Mouse (Mus musculus) liver, embryonic 14.5 days (tissue): Measurements from ENCODE around the gene Slc9a5. TPM values are rescaled to one million over a fixed set of nuclear protein-coding genes. Genes with fewer than 3 reads are reported as not detected.

Source experiments
- ATAC-seq: fragments of 200-750 bp; cut with Nextera tagmentation; 2 replicates; pipeline ENCODE4 v1.8.0; 2017; ENCODE audit warnings: moderate number of reproducible peaks, mild to moderate bottlenecking, moderate library complexity; ENCODE audit not compliant: insufficient read depth
- DNase-seq, 3 experiments: peaks; one replicate each; pipeline ENCODE4 v3.0.0-alpha.2; 2012 to 2013; ENCODE audit warnings: low read depth in 3 of 3, low spot score in 3 of 3
- H3K27ac ChIP-seq: fragments of 300-500 bp; sonication (generic); 2 replicates; pipeline ENCODE4 v1.5.1; 2014; ENCODE audit warnings: moderate library complexity, mild to moderate bottlenecking, control low read depth, inconsistent platforms
- H3K27me3 ChIP-seq: fragments of 300-500 bp; sonication (generic); 2 replicates; pipeline ENCODE4 v1.6.1; 2014; ENCODE audit warnings: mild to moderate bottlenecking, low read length, moderate library complexity; ENCODE audit not compliant: control insufficient read depth, insufficient read depth
- H3K36me3 ChIP-seq: fragments of 300-500 bp; sonication (generic); replicated peaks from 2 replicates; pipeline ENCODE4 v1.6.1; 2014; ENCODE audit warnings: low read depth; ENCODE audit not compliant: control insufficient read depth, insufficient read depth
- H3K4me1 ChIP-seq, 2 experiments: fragments of 200-500 bp in 1 of 2; fragments of 300-500 bp in 1 of 2; sonication (generic) in 1 of 2; replicated peaks; 2 replicates each; pipeline ENCODE4 v1.6.1; 2012 to 2014; ENCODE audit warnings: antibody characterized with exemption in 1 of 2, inconsistent platforms in 1 of 2, low read length in 1 of 2; ENCODE audit not compliant: control insufficient read depth in 2 of 2, insufficient read depth in 2 of 2
- H3K4me2 ChIP-seq: fragments of 300-500 bp; sonication (generic); 2 replicates; pipeline ENCODE4 v1.6.1; 2014; ENCODE audit warnings: low read depth, mild to moderate bottlenecking, control low read depth, moderate library complexity
- H3K4me3 ChIP-seq, 2 experiments: fragments of 200-500 bp in 1 of 2; fragments of 300-500 bp in 1 of 2; sonication (generic) in 1 of 2; 2 replicates each; pipeline ENCODE4 v1.5.1; 2012 to 2014; ENCODE audit warnings: low read depth in 2 of 2, low read length in 2 of 2, mild to moderate bottlenecking in 2 of 2, control low read depth in 1 of 2, inconsistent platforms in 1 of 2, moderate library complexity in 1 of 2; ENCODE audit not compliant: insufficient read depth in 1 of 2
- H3K9ac ChIP-seq: fragments of 300-500 bp; sonication (generic); replicated peaks from 2 replicates; pipeline ENCODE4 v1.6.1; 2014; ENCODE audit warnings: mild to moderate bottlenecking, control low read depth, moderate library complexity
- H3K9me3 ChIP-seq: fragments of 300-500 bp; sonication (generic); 2 replicates; pipeline ENCODE4 v1.6.1; 2016; ENCODE audit warnings: low read length, mixed read lengths; ENCODE audit not compliant: control insufficient read depth
- CTCF ChIP-seq: IDR thresholded peaks from 2 replicates; pipeline ENCODE4 v1.5.1; 2016; ENCODE audit warnings: antibody characterized with exemption, low read depth, control low read depth
- EP300 ChIP-seq: IDR thresholded peaks from 2 replicates; pipeline ENCODE4 v1.6.1; 2016; ENCODE audit warnings: antibody characterized with exemption, low read depth
- WGBS: fragments of 180-500 bp; shearing (Covaris S2); extraction: QIAGEN DNeasy Blood & Tissue Kit; methylation state at CpG from one replicate; pipeline ENCODE4 v1.1.7; 2014; ENCODE audit not compliant: insufficient replicate concordance; 5-methylcytosine and 5-hydroxymethylcytosine counted together
- polyA plus RNA-seq, 2 experiments: library from polyadenylated mRNA; depleted of rRNA in 1 of 2; stranded (reverse) in 1 of 2; unstranded in 1 of 2; fragments of >200 nt; fragmentation: Nextera tagmentation in 1 of 2; extraction: Ambion mirVana in 1 of 2; gene quantifications; 2 replicates each; pipeline versions ENCODE4 v1.2.1 to v1.2.3; 2012 to 2014

Gene Slc9a5
- polyA plus RNA-seq, 2 experiments: 0.08 to 0.87 TPM

- H3K4me1 ChIP-seq: peaks cover 10 to 22% of the 10 kb centered on the region in 2 experiments
- no peak overlapping the region for H3K27ac ChIP-seq
- WGBS: 37% methylated on average over 4 of the region's 4 CpGs
Measured at GRCm38 (mm10) chr8:105342768-105343167, 5.9 kb upstream of the Slc9a5 start.

GRCm38 (mm10) chr8:105343791-105344574 is 4.7 kb upstream of the Slc9a5 start:
- peaks cover 26% of the 10 kb centered on the region for H3K27me3 ChIP-seq
- WGBS: 53% methylated on average over 8 of the region's 8 CpGs
- no peak overlapping the region for H3K4me3 ChIP-seq
- no peaks in the 10 kb centered on the region for H3K36me3 ChIP-seq
- TF ChIP-seq CTCF (no peak), EP300 (no peak)
- H3K27ac ChIP-seq: no peak overlapping the region
- H3K9me3 ChIP-seq: no peaks in the 10 kb centered on the region
- ATAC-seq (no peak), DNase-seq (no peak)
- no peak overlapping the region for H3K4me2 ChIP-seq
- peaks cover 16 to 26% of the 10 kb centered on the region in 2 experiments for H3K4me1 ChIP-seq
- H3K9ac ChIP-seq: no peak overlapping the region

More at GRCm38 (mm10) chr8:105342768-105343167, 5.9 kb upstream of the Slc9a5 start:
- Histone ChIP-seq H3K4me3 (no peak overlapping the region), H3K27me3 (peaks cover 16% of the 10 kb centered on the region), H3K4me2 (no peak overlapping the region), H3K36me3 (no peaks in the 10 kb centered on the region), H3K9ac (no peak overlapping the region), H3K9me3 (no peaks in the 10 kb centered on the region)
- TF ChIP-seq EP300: no peak
- TF ChIP-seq CTCF: no peak
- no peak for ATAC-seq
- DNase-seq: no peak

GRCm38 (mm10) chr8:105345061-105345975 is 3.3 kb upstream of the Slc9a5 start:
- Histone ChIP-seq H3K36me3 (no peaks in the 10 kb centered on the region), H3K27ac (no peak overlapping the region), H3K27me3 (peaks cover 39% of the 10 kb centered on the region), H3K4me1 (peaks cover 9 to 15% of the 10 kb centered on the region in 2 experiments), H3K9ac (no peak overlapping the region), H3K9me3 (no peaks in the 10 kb centered on the region), H3K4me2 (peak overlapping the region; percentile 28; the same call in 1 of the 2 replicates), H3K4me3 (no peak overlapping the region)
- no peak for DNase-seq
- WGBS: 26% methylated on average over 7 of the region's 7 CpGs
- no peak for ATAC-seq
- no peak for TF ChIP-seq EP300
- TF ChIP-seq CTCF: no peak

- WGBS: 9% methylated on average over 34 of the region's 34 CpGs
- Histone ChIP-seq H3K9ac (peak overlapping the region; percentile 61), H3K36me3 (no peaks in the 10 kb centered on the region), H3K27ac (no peak overlapping the region), H3K27me3 (peaks cover 51% of the 10 kb centered on the region), H3K4me1 (peaks cover 9 to 10% of the 10 kb centered on the region in 2 experiments), H3K4me3 (peak overlapping the region; percentile 57 to 61), H3K9me3 (no peaks in the 10 kb centered on the region), H3K4me2 (peak overlapping the region; percentile 88)
- no peak for TF ChIP-seq CTCF
- no peak for TF ChIP-seq EP300
- ATAC-seq: 0 out of 2 replicates have a peak, but pooled peaks have one; percentile 4
- no peak for DNase-seq
Measured at GRCm38 (mm10) chr8:105346611-105347427, 1.8 kb upstream of the Slc9a5 start.
